Mouse (Mus musculus) left cerebral cortex, postnatal 10 days (tissue): ENCODE results near the gene Rdh14. TPM values are rescaled to one million over a fixed set of nuclear protein-coding genes. Genes with fewer than 3 reads are reported as not detected.

ENCODE experiments used
- total RNA-seq, 2 experiments: library from RNA; stranded (reverse); gene quantifications; 2 replicates each; pipeline ENCODE4 v1.2.3; 2021

Gene Rdh14
- total RNA-seq, 2 experiments from 2014 or later, result 31.8 to 33.6 TPM

Other genes starting within 250 kb of the Rdh14 start
- not detected for gene Nt5c1b, start 20.8 kb upstream of the Rdh14 start, total RNA-seq